Mouse (Mus musculus) midbrain, embryonic 12.5 days (tissue): ENCODE results near the gene Pafah1b1. TPM values are rescaled to one million over a fixed set of nuclear protein-coding genes. Genes with fewer than 3 reads are reported as not detected.

ENCODE experiments used
- ATAC-seq: fragments of 200-750 bp; cut with Nextera tagmentation; 2 replicates; pipeline ENCODE4 v1.8.0; 2017; ENCODE audit warnings: low read depth, moderate TSS enrichment, moderate library complexity; ENCODE audit not compliant: low FRiP score
- H3K27ac ChIP-seq: fragments of 300-500 bp; sonication (generic); replicated peaks from 2 replicates; pipeline ENCODE4 v1.5.1; 2016; ENCODE audit warnings: mild to moderate bottlenecking
- H3K27me3 ChIP-seq: fragments of 300-500 bp; sonication (generic); 2 replicates; pipeline ENCODE4 v1.6.1; 2016; ENCODE audit warnings: mild to moderate bottlenecking
- H3K36me3 ChIP-seq: fragments of 300-500 bp; sonication (generic); 2 replicates; pipeline ENCODE4 v1.6.1; 2016
- H3K4me1 ChIP-seq: fragments of 300-500 bp; sonication (generic); 2 replicates; pipeline ENCODE4 v1.6.1; 2016
- H3K4me2 ChIP-seq: fragments of 300-500 bp; sonication (generic); replicated peaks from 2 replicates; pipeline ENCODE4 v1.6.1; 2016; ENCODE audit warnings: mild to moderate bottlenecking, moderate library complexity
- H3K4me3 ChIP-seq: fragments of 300-500 bp; sonication (generic); 2 replicates; pipeline ENCODE4 v1.5.1; 2016; ENCODE audit warnings: mild to moderate bottlenecking
- H3K9ac ChIP-seq: fragments of 300-500 bp; sonication (generic); replicated peaks from 2 replicates; pipeline ENCODE4 v1.6.1; 2016; ENCODE audit warnings: mild to moderate bottlenecking, moderate library complexity
- H3K9me3 ChIP-seq: fragments of 300-500 bp; sonication (generic); 2 replicates; pipeline ENCODE4 v1.6.1; 2016; ENCODE audit warnings: mild to moderate bottlenecking
- WGBS: fragments of 180-500 bp; shearing (Covaris S2); methylation state at CpG from one replicate; pipeline ENCODE4 v1.1.7; 2016; 5-methylcytosine and 5-hydroxymethylcytosine counted together
- polyA plus RNA-seq: library from polyadenylated mRNA; unstranded; fragments of >200 nt; fragmentation: Nextera tagmentation; extraction: Ambion mirVana; gene quantifications from 2 replicates; pipeline ENCODE4 v1.2.1, GENCODE M21; 2016

Gene Pafah1b1
- polyA plus RNA-seq, 1 experiment from 2014 or later, result 70.3 TPM

DNA sequence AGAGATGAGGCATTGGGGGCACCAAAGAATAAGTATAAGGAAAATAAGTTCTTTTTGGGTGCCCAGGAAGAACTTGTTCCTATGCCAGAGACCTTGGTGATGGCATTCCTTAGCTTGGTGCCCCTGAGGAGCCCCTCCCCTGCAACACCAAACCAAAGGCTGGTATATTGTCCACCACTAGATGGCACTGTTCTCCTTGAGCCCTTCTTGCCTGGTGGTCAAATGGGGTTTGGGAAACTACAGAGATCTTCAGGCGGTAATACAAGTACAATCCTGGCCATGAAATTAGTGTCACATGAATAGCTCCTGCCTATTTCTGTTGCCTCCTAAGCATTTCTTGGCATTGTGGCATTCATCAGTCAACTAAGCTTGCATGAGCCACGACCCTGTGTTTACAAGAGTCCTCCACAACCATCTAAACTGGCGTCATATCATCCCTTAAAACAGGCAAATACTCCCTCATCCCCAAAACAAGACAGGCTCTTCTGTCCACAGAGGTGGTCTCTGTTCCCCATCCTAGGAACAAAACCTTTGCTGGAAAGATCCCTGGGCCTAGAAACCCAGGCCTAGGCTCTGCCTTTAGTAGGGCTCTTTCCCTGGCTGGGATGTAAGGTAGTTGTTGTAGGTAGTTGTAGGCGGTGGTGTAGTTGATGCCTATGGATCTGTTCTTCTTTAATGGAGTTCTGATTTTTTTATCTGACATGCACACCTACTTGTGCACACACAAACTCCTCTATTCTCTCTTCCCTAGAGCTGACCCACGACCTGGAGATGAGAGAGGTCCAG lies 89.8 kb downstream of the Pafah1b1 start:
- Histone ChIP-seq H3K27ac (no peak overlapping the region), H3K4me1 (peaks cover 15% of the 10 kb centered on the region), H3K9ac (no peak overlapping the region), H3K9me3 (no peaks in the 10 kb centered on the region), H3K36me3 (no peaks in the 10 kb centered on the region), H3K4me3 (no peak overlapping the region), H3K4me2 (no peak overlapping the region), H3K27me3 (peaks cover 24% of the 10 kb centered on the region)
- WGBS, result 62% methylated on average over 5 of the region's 5 CpGs
- no peak for ATAC-seq

DNA sequence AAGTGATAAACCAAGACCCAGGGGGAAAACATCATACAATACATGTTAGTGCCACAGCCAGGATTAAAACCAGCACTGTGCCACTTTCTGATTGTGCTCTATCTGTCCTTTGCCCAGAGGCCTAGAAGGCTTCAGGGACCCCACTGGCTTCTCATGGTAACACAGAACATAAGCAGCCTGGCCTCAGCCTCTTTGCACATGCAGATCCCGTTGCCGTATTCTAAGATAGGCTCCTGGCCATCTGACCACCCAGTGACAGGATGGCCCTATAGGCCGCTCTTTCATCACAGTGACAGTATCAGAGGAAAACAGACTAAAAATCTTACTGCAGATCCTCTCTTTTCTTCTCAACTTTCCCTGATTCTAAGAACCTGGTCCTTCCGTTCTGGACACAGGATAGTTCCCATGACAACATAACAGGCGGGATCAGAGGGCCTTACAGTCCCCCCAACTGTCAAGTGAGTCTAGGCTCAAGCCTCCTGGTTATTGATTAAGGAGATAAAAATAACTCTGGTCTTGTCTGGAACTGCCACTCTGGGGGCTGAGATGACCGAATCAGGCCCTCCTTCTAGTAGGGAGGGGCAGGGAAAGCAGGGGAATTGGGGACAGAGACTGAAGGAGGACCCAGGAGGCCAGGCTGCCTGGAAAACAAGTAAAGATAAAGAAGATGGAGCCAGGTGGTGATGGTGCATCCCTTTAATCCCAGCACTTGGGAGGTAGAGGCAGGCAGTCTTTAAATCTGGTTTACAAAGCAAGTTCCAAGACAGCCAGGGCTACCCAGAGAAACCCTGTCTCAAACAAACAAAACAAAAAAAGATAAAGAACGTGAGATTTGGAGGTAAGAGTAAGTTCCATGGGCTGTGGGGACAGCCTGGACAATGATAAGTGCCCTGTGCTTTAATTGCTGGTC lies 92.3 kb downstream of the Pafah1b1 start:
- Histone ChIP-seq H3K27ac (no peak overlapping the region), H3K27me3 (peaks cover 11% of the 10 kb centered on the region), H3K9me3 (no peaks in the 10 kb centered on the region), H3K36me3 (no peaks in the 10 kb centered on the region), H3K4me2 (no peak overlapping the region), H3K4me3 (no peak overlapping the region), H3K9ac (no peak overlapping the region), H3K4me1 (no peaks in the 10 kb centered on the region)
- ATAC-seq, result no peak
- WGBS, result 72% methylated on average over 7 of the region's 7 CpGs

DNA sequence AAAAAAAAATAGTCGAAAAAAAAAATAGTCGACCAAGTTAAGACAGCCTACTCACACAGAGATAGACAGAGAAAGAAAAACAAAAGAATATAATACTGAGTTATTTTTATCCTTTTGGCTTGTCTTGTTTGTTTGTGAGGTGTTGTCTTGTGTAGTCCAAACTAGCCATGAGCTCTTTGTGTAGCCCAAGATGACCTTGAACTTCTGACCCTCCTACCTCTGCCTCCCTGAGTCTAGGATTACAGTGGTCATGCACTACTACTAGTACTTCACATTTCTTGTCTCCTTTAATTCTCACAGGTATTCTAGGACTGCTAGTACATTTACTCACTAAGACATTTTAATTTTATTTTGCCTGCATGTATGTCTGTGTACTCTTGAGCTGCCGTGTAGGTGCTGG lies 97.0 kb downstream of the Pafah1b1 start:
- Histone ChIP-seq H3K36me3 (no peaks in the 10 kb centered on the region), H3K4me2 (no peak overlapping the region), H3K27ac (no peak overlapping the region), H3K4me3 (no peak overlapping the region), H3K4me1 (no peaks in the 10 kb centered on the region), H3K27me3 (0 out of 2 replicates have a peak, but pooled peaks cover 5% of the 10 kb centered on the region), H3K9me3 (no peaks in the 10 kb centered on the region), H3K9ac (no peak overlapping the region)
- 89% methylated on average over 3 of the region's 3 CpGs for WGBS
- ATAC-seq, result no peak

- Histone ChIP-seq H3K36me3 (no peaks in the 10 kb centered on the region), H3K9ac (no peak overlapping the region), H3K4me2 (no peak overlapping the region), H3K4me1 (no peaks in the 10 kb centered on the region), H3K9me3 (no peaks in the 10 kb centered on the region), H3K4me3 (no peak overlapping the region), H3K27ac (no peak overlapping the region), H3K27me3 (peaks cover 17% of the 10 kb centered on the region)
- ATAC-seq, result no peak
Observed at GRCm38 (mm10) chr11:74625333-74625732, 99.1 kb downstream of the Pafah1b1 start.

Other genes with a start within 250 kb of the Pafah1b1 start
- gene Rap1gap2, start 113.8 kb downstream of the Pafah1b1 start, polyA plus RNA-seq, result 5.0 and 6.1 TPM in 2 replicates
- gene Ccdc92b, start 105.1 kb downstream of the Pafah1b1 start, polyA plus RNA-seq, result 2.4 and 2.5 TPM in 2 replicates
- gene Cluh, start 75.2 kb downstream of the Pafah1b1 start, polyA plus RNA-seq, result 19.4 and 19.9 TPM in 2 replicates
- 56.3 and 58.5 TPM in 2 replicates for gene Mettl16, start 46.2 kb upstream of the Pafah1b1 start, polyA plus RNA-seq
- gene Mnt, start 106.2 kb upstream of the Pafah1b1 start, polyA plus RNA-seq, result 8.7 TPM in 2 replicates
- gene Sgsm2, start 172.4 kb upstream of the Pafah1b1 start, polyA plus RNA-seq, result 16.2 and 19.0 TPM in 2 replicates
- gene Tsr1, start 173.4 kb upstream of the Pafah1b1 start, polyA plus RNA-seq, result 36.0 and 36.4 TPM in 2 replicates
- 22.6 and 25.8 TPM in 2 replicates for gene Smg6, start 201.2 kb upstream of the Pafah1b1 start, polyA plus RNA-seq
- 27.5 and 28.1 TPM in 2 replicates for gene Srr, start 201.3 kb upstream of the Pafah1b1 start, polyA plus RNA-seq